Mouse (Mus musculus) hindbrain, embryonic 12.5 days (tissue): ENCODE data around the gene Treml2. TPM values are rescaled to one million over a fixed set of nuclear protein-coding genes. Genes with fewer than 3 reads are reported as not detected.
"Not testable (repeated sequence)": the region's sequence is repeated elsewhere in the genome, so short reads cannot be mapped to it uniquely, and the experiment has no call there.

Source experiments
- ATAC-seq: fragments of 200-750 bp; cut with Nextera tagmentation; 2 replicates; pipeline ENCODE4 v1.8.0; 2017; ENCODE audit warnings: moderate TSS enrichment; ENCODE audit not compliant: low FRiP score
- H3K27ac ChIP-seq: fragments of 300-500 bp; sonication (generic); 2 replicates; pipeline ENCODE4 v1.5.1; 2016; ENCODE audit warnings: mild to moderate bottlenecking
- H3K27me3 ChIP-seq: fragments of 300-500 bp; sonication (generic); 2 replicates; pipeline ENCODE4 v1.6.1; 2016; ENCODE audit warnings: mild to moderate bottlenecking
- H3K36me3 ChIP-seq: fragments of 300-500 bp; sonication (generic); 2 replicates; pipeline ENCODE4 v1.6.1; 2016; ENCODE audit warnings: mild to moderate bottlenecking
- H3K4me1 ChIP-seq: fragments of 300-500 bp; sonication (generic); 2 replicates; pipeline ENCODE4 v1.6.1; 2016
- H3K4me2 ChIP-seq: fragments of 300-500 bp; sonication (generic); replicated peaks from 2 replicates; pipeline ENCODE4 v1.6.1; 2016; ENCODE audit warnings: mild to moderate bottlenecking
- H3K4me3 ChIP-seq: fragments of 300-500 bp; sonication (generic); 2 replicates; pipeline ENCODE4 v1.5.1; 2016; ENCODE audit warnings: mild to moderate bottlenecking
- H3K9ac ChIP-seq: fragments of 300-500 bp; sonication (generic); 2 replicates; pipeline ENCODE4 v1.6.1; 2016; ENCODE audit warnings: mild to moderate bottlenecking, moderate library complexity
- H3K9me3 ChIP-seq: fragments of 300-500 bp; sonication (generic); replicated peaks from 2 replicates; pipeline ENCODE4 v1.6.1; 2016; ENCODE audit warnings: mild to moderate bottlenecking
- WGBS: fragments of 180-500 bp; shearing (Covaris S2); methylation state at CpG from one replicate; pipeline ENCODE4 v1.1.7; 2016; 5-methylcytosine and 5-hydroxymethylcytosine counted together
- polyA plus RNA-seq: library from polyadenylated mRNA; unstranded; fragments of >200 nt; fragmentation: Nextera tagmentation; extraction: Ambion mirVana; gene quantifications from 2 replicates; pipeline ENCODE4 v1.2.1, GENCODE M21; 2016

Treml2 gene
- polyA plus RNA-seq, 1 experiment from 2014 or later: 0.81 TPM

DNA sequence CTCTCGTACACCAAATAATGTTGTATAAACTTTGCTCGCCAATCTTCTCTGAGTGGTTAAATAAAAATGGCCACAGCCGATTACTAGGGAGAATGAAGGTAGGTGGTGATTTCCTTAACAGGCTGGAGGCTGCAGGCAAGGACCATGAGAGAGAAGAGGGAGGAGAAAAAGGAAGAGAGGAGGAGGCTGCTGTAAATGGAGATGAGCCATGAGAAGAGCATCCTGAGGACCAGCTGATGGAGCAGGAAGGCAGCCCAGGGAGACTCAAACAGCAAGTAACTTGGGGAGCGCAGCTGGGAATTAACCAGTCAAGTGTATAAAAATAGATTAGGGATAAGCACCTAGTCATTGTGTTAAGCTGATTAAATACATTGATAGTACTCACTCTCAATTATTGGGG, 34.9 kb downstream of the Treml2 start:
- H3K4me2 ChIP-seq: no peak overlapping the region
- 94% methylated on average over 4 of the region's 4 CpGs for WGBS

GRCm38 (mm10) chr17:48336857-48337256, 37.6 kb downstream of the Treml2 start:
- no peak for ATAC-seq

More for the DNA sequence above, 34.9 kb downstream of the Treml2 start:
- no peaks in the 10 kb centered on the region for H3K9me3 ChIP-seq
- no peak overlapping the region for H3K9ac ChIP-seq
- H3K4me3 ChIP-seq: no peak overlapping the region
- no peak overlapping the region for H3K27ac ChIP-seq
- H3K36me3 ChIP-seq: no peaks in the 10 kb centered on the region
- no peak for ATAC-seq
- H3K4me1 ChIP-seq: no peaks in the 10 kb centered on the region
- no peaks in the 10 kb centered on the region for H3K27me3 ChIP-seq

DNA sequence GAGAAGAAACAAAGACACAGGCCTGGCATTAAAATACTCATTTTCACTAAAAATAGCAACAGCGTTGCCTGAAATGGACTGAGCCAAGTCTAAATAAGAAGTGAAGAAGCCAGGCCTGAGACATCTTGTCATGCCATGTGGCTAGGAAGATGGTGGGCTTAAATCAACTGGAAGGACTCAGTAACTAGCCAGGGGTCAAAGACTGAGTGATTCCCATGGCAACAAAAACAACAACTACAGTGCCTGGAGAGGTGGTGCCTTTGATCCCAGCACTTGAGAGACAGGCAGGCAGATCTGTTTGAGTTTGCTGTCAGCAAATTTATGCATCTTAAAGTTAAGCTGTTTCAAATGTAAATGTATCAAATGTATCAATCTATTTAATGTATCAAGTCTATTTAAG, 41.0 kb downstream of the Treml2 start:
- no peak for ATAC-seq
- Histone ChIP-seq H3K4me1 (no peaks in the 10 kb centered on the region), H3K4me3 (no peak overlapping the region), H3K4me2 (no peak overlapping the region), H3K9ac (no peak overlapping the region), H3K36me3 (no peaks in the 10 kb centered on the region), H3K27me3 (no peaks in the 10 kb centered on the region), H3K9me3 (no peaks in the 10 kb centered on the region), H3K27ac (no peak overlapping the region)
- 93% methylated on average over 1 of the region's 1 CpGs for WGBS

More at GRCm38 (mm10) chr17:48336857-48337256, 37.6 kb downstream of the Treml2 start:
- Histone ChIP-seq H3K4me3 (no peak overlapping the region), H3K27me3 (no peaks in the 10 kb centered on the region), H3K4me2 (no peak overlapping the region), H3K27ac (no peak overlapping the region), H3K9ac (no peak overlapping the region), H3K36me3 (no peaks in the 10 kb centered on the region), H3K4me1 (no peaks in the 10 kb centered on the region), H3K9me3 (no peaks in the 10 kb centered on the region)
- 5% methylated on average over 6 of the region's 6 CpGs for WGBS

DNA sequence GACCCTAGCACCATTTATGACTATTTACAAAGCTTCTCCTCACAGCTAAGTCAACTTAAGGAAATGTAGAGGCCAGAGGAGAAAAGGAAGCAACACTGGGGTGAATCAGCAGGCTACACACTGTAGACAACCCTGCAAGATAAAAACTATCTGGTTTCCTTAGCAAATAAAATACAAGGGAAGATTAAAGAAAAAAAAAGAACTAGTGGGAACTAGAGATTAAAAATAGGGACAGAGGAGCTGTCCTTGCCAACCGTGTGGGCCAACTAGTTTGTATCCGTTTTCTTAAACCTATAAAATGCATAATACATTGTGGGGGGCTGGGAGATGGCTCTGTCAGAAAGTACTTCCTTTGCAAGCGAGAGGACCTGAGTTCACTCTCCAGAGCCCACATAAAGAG, 42.6 kb downstream of the Treml2 start:
- H3K36me3 ChIP-seq: no peaks in the 10 kb centered on the region
- H3K27me3 ChIP-seq: no peaks in the 10 kb centered on the region
- H3K27ac ChIP-seq: no peak overlapping the region
- WGBS: 84% methylated on average over 3 of the region's 3 CpGs
- H3K4me2 ChIP-seq: no peak overlapping the region
- H3K4me3 ChIP-seq: no peak overlapping the region
- no peaks in the 10 kb centered on the region for H3K4me1 ChIP-seq
- H3K9me3 ChIP-seq: no peaks in the 10 kb centered on the region
- ATAC-seq: no peak
- no peak overlapping the region for H3K9ac ChIP-seq

- Histone ChIP-seq H3K36me3 (no peaks in the 10 kb centered on the region), H3K27me3 (no peaks in the 10 kb centered on the region), H3K4me3 (no peak overlapping the region), H3K4me2 (no peak overlapping the region), H3K9ac (no peak overlapping the region), H3K9me3 (no peaks in the 10 kb centered on the region), H3K27ac (no peak overlapping the region), H3K4me1 (no peaks in the 10 kb centered on the region)
- no peak for ATAC-seq
- 92% methylated on average over 2 of the region's 2 CpGs for WGBS
Measured at GRCm38 (mm10) chr17:48343065-48343464, 43.8 kb downstream of the Treml2 start.

- Histone ChIP-seq H3K9me3 (no peaks in the 10 kb centered on the region), H3K4me2 (no peak overlapping the region)
- WGBS: 89% methylated on average over 4 of the region's 4 CpGs
Measured at GRCm38 (mm10) chr17:48345824-48346223, 46.5 kb downstream of the Treml2 start.

DNA sequence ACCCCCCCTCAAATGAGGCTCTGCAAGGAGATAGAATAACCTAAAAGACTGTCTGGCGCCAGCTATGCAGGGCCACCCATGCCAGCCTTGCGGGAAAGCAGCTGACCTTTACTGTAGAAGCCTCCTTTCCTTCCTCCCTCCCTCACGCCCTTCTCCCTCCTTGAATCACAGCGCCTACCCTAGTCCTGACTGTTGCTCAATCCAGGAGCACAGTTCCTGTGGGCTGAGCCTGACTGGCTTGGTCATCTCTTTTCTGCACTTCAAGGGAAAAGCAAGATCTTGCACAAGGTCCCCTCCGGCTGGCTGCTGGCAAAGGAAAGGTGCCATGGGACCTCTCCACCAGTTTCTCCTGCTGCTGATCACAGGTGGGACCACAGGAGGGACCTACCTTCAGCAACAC, 46.9 kb downstream of the Treml2 start, which contains the start of gene Trem2:
Gene Trem2, plus strand, starts transcription at position 171 of the 400 bp plus-strand sequence.
- H3K27me3 ChIP-seq: no peaks in the 10 kb centered on the region
- no peak within 1 kb of the TSS for H3K4me2 ChIP-seq
- no peaks in the 10 kb centered on the region for H3K36me3 ChIP-seq
- no peak for ATAC-seq
- 76% methylated on average over 5 of the region's 5 CpGs for WGBS
- H3K4me1 ChIP-seq: no peaks in the 10 kb centered on the region
- H3K27ac ChIP-seq: no peak within 1 kb of the TSS
- H3K4me3 ChIP-seq: no peak within 1 kb of the TSS
- H3K9ac ChIP-seq: no peak within 1 kb of the TSS
- no peaks in the 10 kb centered on the region for H3K9me3 ChIP-seq

More at GRCm38 (mm10) chr17:48345824-48346223, 46.5 kb downstream of the Treml2 start:
- Histone ChIP-seq H3K36me3 (no peaks in the 10 kb centered on the region), H3K27me3 (no peaks in the 10 kb centered on the region), H3K9ac (no peak overlapping the region), H3K4me3 (no peak overlapping the region), H3K4me1 (no peaks in the 10 kb centered on the region), H3K27ac (no peak overlapping the region)
- ATAC-seq: no peak

DNA sequence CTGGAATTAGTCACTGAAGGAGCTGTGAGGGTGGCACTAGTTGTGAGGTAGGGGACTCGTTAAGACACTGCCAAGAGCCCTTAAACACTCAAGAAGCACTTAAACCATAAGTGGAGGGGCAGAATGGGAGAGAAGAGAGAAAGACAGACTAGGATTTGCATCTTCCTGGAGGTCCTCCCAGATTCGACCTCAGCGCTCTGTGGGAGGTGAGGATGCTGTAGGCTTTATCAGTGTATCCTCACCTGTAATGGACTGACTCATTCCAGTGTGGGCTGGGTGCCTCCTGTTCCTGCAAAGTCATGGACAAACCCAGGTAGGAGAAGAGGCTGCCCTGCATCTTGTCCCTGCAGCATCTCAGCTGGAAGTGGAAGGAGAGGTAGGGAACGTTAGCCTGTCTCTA, 47.5 kb downstream of the Treml2 start:
- Histone ChIP-seq H3K27me3 (no peaks in the 10 kb centered on the region), H3K27ac (no peak overlapping the region), H3K4me1 (no peaks in the 10 kb centered on the region), H3K4me3 (no peak overlapping the region), H3K36me3 (no peaks in the 10 kb centered on the region), H3K4me2 (no peak overlapping the region), H3K9me3 (no peaks in the 10 kb centered on the region), H3K9ac (no peak overlapping the region)
- WGBS: 72% methylated on average over 4 of the region's 4 CpGs
- ATAC-seq: no peak

DNA sequence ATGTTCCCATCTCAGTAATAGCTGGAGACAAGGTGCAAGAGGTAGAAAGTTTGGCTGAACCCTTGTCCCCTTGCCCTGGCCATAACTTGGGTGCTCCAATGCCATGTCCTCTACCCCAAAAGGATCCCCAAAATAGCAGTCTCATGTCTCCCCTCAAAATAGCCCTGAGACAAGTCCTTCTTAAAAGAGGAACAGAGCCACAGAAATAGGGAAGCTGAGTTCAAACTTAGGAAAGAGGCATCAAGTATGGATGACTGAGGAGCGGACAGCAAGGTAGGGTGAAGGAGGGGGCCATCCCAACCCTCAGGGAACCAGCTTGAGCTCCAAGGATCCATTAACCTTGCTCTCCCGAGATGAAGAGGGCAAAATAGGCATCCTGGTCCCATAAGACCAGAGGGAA, 48.0 kb downstream of the Treml2 start:
- Histone ChIP-seq H3K36me3 (no peaks in the 10 kb centered on the region), H3K4me3 (no peak overlapping the region), H3K4me1 (no peaks in the 10 kb centered on the region), H3K9ac (no peak overlapping the region), H3K9me3 (no peaks in the 10 kb centered on the region), H3K4me2 (no peak overlapping the region), H3K27ac (no peak overlapping the region), H3K27me3 (no peaks in the 10 kb centered on the region)
- WGBS: 73% methylated on average over 2 of the region's 2 CpGs
- no peak for ATAC-seq

DNA sequence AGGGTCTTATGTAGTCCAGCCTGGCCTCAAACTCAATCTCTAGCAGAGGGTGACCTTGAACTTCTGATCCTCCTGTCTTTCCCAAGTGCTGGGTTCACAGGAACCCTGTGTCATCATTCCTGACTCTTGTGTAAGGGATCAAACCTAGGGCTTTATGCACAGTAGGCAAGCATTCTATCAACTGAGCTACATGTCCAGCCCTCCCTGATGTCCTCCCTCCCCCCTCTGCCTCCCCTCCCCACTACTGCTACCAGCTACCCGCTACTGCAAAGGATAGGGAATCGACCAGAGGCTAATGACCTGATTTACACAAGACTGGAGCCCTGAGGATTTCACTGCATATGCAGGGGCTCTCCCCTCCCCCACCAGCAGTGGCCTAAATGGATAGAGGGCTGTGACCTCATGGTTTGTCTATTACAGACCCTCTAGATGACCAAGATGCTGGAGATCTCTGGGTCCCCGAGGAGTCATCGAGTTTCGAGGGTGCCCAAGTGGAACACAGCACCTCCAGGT, 51.4 kb downstream of the Treml2 start:
- Histone ChIP-seq H3K9me3 (no peaks in the 10 kb centered on the region), H3K9ac (no peak overlapping the region), H3K27ac (no peak overlapping the region), H3K4me1 (no peaks in the 10 kb centered on the region), H3K36me3 (no peaks in the 10 kb centered on the region), H3K27me3 (no peaks in the 10 kb centered on the region; the same call in 1 of the 2 replicates), H3K4me2 (no peak overlapping the region), H3K4me3 (no peak overlapping the region)
- 71% methylated on average over 5 of the region's 5 CpGs for WGBS
- ATAC-seq: no peak

GRCm38 (mm10) chr17:48352976-48353375, 53.7 kb downstream of the Treml2 start:
- ATAC-seq: not testable (repeated sequence)

GRCm38 (mm10) chr17:48355822-48356221, 56.5 kb downstream of the Treml2 start:
- H3K36me3 ChIP-seq: no peaks in the 10 kb centered on the region
- no peak overlapping the region for H3K4me3 ChIP-seq
- H3K4me1 ChIP-seq: no peaks in the 10 kb centered on the region
- no peak overlapping the region for H3K27ac ChIP-seq
- H3K4me2 ChIP-seq: no peak overlapping the region
- WGBS: 91% methylated on average over 3 of the region's 3 CpGs
- no peak for ATAC-seq
- no peaks in the 10 kb centered on the region; the same call in 1 of the 2 replicates for H3K27me3 ChIP-seq
- no peaks in the 10 kb centered on the region for H3K9me3 ChIP-seq
- H3K9ac ChIP-seq: no peak overlapping the region

More at GRCm38 (mm10) chr17:48352976-48353375, 53.7 kb downstream of the Treml2 start:
- WGBS: 65% methylated on average over 7 of the region's 7 CpGs
- not testable (repeated sequence) for H3K4me3 ChIP-seq, H3K36me3 ChIP-seq, H3K27ac ChIP-seq, H3K27me3 ChIP-seq, H3K9ac ChIP-seq, H3K9me3 ChIP-seq, H3K4me1 ChIP-seq, H3K4me2 ChIP-seq

GRCm38 (mm10) chr17:48357892-48358291, 58.6 kb downstream of the Treml2 start:
- Histone ChIP-seq H3K9ac (no peak overlapping the region), H3K9me3 (no peaks in the 10 kb centered on the region), H3K27ac (no peak overlapping the region), H3K4me2 (no peak overlapping the region), H3K27me3 (no peaks in the 10 kb centered on the region; the same call in 1 of the 2 replicates), H3K4me1 (no peaks in the 10 kb centered on the region), H3K4me3 (no peak overlapping the region), H3K36me3 (no peaks in the 10 kb centered on the region)
- WGBS: 58% methylated on average over 2 of the region's 2 CpGs
- ATAC-seq: no peak
